Mouse (Mus musculus) gastrocnemius, postnatal 10 days (tissue): ENCODE measurements around the gene Med8. TPM values are rescaled to one million over a fixed set of nuclear protein-coding genes. Genes with fewer than 3 reads are reported as not detected.

Experiments used
- DNase-seq: peaks from one replicate; pipeline ENCODE4 v3.0.0; 2021; ENCODE audit warnings: mixed read lengths
- total RNA-seq, 2 experiments: library from RNA; stranded (reverse); gene quantifications; 2 replicates each; pipeline ENCODE4 v1.2.3; 2021

Gene Med8
- total RNA-seq, 2 experiments from 2014 or later: 37.8 to 38.0 TPM

DNA sequence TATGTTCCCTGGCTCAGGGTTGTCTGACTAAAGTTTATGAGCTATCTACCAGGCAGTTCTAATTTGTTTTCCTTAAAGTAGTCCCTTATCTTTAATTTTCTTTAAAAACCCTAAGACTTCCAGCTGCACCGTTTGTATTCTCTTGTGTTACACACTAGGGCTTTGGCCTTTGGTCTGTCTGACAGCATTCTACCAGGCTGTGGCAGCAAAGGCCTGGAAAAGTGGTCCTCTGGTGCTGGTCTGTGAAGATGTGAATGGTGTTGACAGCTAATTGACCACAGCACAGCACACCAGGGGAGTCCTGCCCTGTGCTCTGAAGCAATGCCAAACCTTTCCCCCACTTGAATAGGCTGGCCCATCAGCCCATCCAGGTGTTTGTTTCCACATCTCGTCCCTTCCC, 6.6 kb downstream of the Med8 start:
- no peak for DNase-seq

GRCm38 (mm10) chr4:118416329-118416728, 7.2 kb downstream of the Med8 start:
- no peak for DNase-seq

DNA sequence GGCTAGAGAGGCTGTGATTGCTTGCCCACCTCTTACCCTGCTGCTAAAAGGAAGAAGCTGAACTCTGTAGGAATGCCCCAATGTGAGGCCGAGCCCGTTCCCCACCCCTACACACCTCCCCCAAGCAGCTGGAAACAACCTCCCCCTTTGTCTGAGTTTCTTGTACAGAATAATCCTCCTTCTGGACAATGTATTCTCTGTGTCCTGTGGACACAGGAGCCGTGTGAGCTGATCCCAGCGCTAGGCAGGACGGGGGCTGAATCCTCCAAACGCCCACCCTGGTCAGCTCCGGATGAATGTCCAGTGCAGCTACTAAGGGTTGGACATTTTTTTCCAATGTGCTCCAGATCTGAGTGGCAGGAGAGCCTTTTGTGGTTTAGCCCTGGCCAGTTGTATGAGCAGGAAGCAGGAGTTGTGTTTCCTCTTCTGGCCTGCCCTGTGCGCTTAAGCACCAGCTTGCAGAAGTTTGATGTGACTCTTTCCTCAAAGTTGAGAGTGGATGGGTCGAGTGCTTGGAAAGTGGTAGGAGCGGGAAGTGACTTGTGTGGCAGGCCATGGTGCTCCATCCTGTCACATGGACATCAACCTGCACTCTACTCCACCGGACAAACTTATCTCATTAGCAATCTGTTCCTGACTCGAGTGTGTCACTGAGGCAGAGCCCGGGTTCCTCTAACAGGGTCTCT, 8.1 kb downstream of the Med8 start:
- no peak for DNase-seq

DNA sequence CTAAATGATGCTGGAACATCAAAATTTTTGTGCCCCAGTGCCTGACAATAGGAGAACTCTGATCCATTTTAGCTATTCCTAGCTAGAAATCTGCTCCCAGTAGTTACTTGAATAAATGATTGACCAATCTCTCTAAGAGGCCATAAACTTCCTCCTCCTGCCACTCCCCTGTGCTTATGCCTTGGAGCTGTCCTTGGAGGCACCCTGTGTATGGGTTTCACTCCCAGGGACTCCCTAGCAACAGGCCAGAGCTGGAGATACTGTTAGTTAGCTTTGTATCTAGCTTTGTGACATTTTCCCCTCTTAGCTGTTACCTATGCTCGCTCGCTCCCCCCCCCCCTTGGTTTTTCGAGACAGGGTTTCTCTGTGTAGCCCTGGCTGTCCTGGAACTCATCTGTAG, 12.2 kb downstream of the Med8 start:
- no peak for DNase-seq

DNA sequence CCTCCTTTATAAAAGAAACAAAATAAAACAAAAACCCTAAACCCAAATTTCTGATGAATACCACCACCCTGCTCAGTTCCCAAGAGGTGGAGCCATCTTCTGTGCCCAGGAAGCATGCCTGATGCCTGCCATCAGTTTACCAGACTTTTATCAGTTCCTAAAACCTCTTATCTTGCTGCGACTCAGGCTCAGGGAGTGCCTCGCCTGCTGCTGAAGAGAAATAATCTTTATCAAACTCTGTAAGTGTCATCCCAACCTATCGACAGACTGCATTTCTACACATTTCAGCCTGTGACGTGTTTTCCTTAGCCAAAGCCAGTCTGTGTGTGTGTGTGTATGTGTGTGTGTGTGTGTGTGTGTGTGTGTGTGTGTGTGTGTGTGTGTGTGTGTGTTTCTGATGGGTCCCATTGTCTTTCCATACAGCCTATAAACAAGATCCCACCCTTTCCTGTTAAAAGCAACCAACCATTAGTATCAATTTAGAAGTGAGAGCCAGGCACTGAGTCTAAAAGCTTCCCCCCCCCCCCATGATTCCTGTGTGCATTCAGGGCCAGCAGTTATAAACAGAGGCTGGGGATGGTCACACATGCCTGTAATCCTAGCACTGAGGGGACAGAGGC, 15.5 kb downstream of the Med8 start:
- no peak for DNase-seq

GRCm38 (mm10) chr4:118425374-118425773, 16.2 kb downstream of the Med8 start:
- DNase-seq: no peak

GRCm38 (mm10) chr4:118427415-118427767, 18.3 kb downstream of the Med8 start:
- no peak for DNase-seq

DNA sequence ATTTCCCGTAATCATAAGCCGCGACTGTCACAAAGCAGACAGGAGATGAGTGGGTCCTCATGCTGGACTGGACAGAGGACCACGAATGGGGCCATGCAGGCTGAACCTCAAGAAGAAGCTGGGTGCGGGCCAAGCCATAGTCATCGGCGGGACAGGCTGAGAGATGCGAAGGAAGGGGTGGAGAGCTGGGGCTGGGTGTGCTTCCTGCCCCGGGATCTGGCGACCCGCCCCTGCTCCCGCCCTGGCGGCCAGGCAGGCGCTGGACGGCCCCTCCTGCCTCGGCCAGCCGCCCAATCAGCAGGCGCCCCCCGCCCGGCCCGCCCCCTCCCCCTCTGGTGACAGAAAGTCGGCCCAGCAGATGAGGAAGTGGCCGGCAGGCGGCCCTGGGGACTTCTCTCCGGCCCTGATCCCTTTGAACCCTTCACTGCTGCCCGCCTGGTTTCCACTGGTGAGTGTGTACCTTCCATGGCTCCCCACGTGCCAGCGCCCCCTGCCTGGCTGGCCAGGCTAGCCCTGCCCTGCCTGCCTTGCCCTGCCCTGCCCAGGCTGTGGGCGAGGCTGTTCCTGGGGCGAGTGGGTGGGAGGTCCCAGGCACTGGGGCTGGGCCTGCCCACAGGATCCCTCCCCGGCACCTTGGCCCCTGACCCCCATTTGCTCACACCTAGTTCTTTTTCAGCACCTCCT, 18.8 kb downstream of the Med8 start, which contains the start of gene Elovl1:
TSS of gene Elovl1 (plus strand) at position 326 of the 684 bp plus-strand sequence.
- DNase-seq: peak; percentile 92

- DNase-seq: no peak
These were observed 19.5 kb downstream of the Med8 start for GRCm38 (mm10) chr4:118428531-118429214.

DNA sequence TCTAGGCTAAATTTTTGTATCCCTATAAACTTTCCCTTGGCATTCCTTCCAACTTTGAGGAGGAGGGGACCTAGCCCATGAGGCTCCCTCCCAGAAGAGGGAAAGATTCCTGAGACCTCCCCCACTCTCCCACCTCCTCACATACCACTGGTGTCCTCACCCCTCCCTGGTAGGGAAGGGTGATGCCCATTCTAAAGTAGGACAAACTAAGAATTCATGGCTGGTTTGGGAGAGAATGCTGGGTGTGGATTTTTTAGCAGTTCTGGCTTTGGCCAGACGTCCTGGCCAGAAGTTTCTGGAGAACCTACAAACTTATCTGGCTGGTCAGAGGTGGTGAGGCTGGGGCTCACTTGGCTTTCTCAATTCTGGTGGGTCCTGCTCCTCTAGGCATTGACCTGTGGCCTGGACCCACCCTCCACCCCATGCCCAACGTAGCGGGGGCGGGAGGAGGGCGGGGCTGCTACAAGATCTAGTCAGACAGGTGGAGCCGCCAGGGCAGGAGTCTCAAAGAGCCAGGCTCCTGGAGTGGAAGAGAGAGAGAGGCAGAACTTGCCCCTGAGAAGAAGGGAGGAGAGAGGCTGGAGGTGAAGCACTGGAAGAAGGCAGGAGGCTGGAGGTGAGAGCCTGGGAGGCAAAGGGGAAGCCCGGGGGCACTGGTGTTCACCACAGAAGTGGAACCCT, 20.2 kb downstream of the Med8 start:
- DNase-seq: no peak

GRCm38 (mm10) chr4:118432332-118432731, 23.2 kb downstream of the Med8 start:
- no peak for DNase-seq

- DNase-seq: peak; percentile 85
These were observed 27.9 kb downstream of the Med8 start, which contains the start of gene Cdc20 for GRCm38 (mm10) chr4:118436820-118437603. Cdc20 (minus strand) TSS chr4:118437352.

- DNase-seq: no peak
These were observed 28.7 kb downstream of the Med8 start for GRCm38 (mm10) chr4:118437829-118438253.

GRCm38 (mm10) chr4:118445088-118445487, 36.0 kb downstream of the Med8 start:
- no peak for DNase-seq

DNA sequence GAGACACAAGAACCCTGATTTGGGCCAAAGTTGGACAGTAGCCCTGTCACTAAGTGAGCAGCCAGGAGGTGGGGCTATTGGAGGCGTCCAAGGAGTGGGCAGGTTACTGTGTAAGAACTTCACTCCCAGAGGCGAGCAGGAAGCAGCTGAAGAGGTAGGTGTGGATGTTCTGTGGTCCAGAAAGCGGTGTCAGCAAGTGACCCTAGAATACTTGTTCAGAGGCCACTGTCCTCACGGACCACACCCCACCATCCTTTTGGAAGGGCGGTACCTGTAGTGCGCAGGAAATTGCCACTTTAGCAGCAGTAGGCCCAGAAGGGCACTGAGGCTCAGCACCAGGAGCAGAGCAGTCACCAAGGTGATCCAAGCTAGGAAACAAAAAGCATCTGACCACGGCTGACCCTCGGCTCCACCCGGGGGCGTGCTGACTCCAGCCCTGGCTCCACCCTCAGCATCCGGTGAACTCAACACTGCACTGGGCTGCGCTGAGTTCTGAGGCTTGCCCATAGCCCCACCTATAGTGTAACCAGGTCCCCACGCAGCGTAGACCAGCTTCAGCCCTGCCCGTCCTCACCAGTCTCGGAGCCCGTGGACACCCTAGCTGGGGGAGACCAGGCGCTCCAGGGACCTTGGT, 36.8 kb downstream of the Med8 start:
- DNase-seq: peak; percentile 42

GRCm38 (mm10) chr4:118446415-118447153, 37.4 kb downstream of the Med8 start:
- DNase-seq: no peak

GRCm38 (mm10) chr4:118457345-118457975, 48.3 kb downstream of the Med8 start, which contains the start of gene Mpl:
Mpl (minus strand) TSS chr4:118457513.
- no peak for DNase-seq

DNA sequence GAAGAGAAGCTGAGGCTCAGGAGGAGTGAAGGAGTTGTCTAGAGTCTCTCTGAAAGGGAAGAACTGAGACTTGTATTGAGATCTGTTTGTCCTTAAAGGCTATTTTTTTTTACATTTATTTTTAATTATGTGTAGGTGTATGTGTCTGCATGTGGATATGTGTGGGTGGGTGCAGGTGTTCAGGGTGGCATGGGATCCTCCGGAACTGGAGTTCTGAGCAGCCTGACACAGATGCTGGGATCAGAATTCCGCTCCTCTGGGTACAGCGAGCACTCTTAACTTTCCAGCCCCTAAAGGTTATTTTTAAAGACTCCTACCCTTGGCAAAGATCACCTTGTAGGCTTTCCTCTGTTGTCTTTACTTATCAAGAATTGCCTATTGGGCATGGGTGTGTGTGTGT, 55.8 kb downstream of the Med8 start:
- no peak for DNase-seq
